Comparison of ENCODE assay signal across 8 mouse cellular contexts in the genomic region with DNA sequence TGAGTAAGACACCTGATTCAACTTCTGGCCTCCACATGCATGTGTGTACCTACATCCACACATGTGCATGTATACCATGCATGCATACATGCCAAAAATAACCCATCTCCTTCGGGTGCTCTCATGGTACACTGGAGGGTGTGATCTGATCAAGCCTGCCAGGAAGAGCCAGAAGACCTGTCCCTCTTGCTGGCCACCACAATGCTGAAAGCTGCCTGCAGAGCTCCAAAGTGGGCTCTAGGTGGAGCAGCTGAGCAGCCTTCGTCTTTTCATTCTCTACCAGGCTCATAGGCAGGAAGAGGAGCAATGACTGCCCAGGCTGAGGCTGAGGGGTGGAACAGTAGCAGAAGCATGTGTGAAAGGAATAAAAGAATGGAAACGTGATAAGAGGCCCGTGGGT. TPM values are rescaled to one million over a fixed set of nuclear protein-coding genes. Genes with fewer than 3 reads are reported as not detected.
DNase-seq lines count a peak whose midpoint lies in the region; ATAC-seq and TF ChIP-seq lines count a peak whose summit lies in the region.

No protein-coding gene starts in this region.

- H3K4me2 ChIP-seq in hindbrain, embryonic 16.5 days (ENCODE audit: low read length): no peak overlapping the region
- no peak overlapping the region for H3K4me2 ChIP-seq in liver, embryonic 11.5 days

- H3K4me3 ChIP-seq in bone marrow, adult 2 months (replicated peaks; ENCODE audit: control insufficient read depth, low read depth, low read length): no peak overlapping the region
- no peak overlapping the region for H3K4me3 ChIP-seq in embryonic fibroblast, embryonic 13.5 days (ENCODE audit: insufficient read depth, low read length)
- H3K4me3 ChIP-seq in hindbrain, embryonic 16.5 days (ENCODE audit: low read length): no peak overlapping the region
- H3K4me3 ChIP-seq in liver, embryonic 11.5 days (ENCODE audit: low read depth, low read length): no peak overlapping the region

- DNase-seq in 3134 (ENCODE audit: extremely low read depth, insufficient read length, low spot score) (peak; percentile 36), A20 (ENCODE audit: low read depth, low spot score) (peak; percentile 69)
- DNase-seq in liver, embryonic 11.5 days (ENCODE audit: low spot score): no peak
- peak; percentile 54 for DNase-seq in neural tube, embryonic 10.5 days (ENCODE audit: extremely low spot score, low spot score)
- peak; percentile 32 for DNase-seq in yolk sac, embryonic 10.5 days (ENCODE audit: low spot score)

- H3K27me3 ChIP-seq in hindbrain, embryonic 16.5 days (replicated peaks; ENCODE audit: control insufficient read depth, insufficient read depth, low read length): no peaks in the 10 kb centered on the region
- H3K27me3 ChIP-seq in liver, embryonic 11.5 days (replicated peaks; ENCODE audit: control insufficient read depth, insufficient read depth, low read length): no peaks in the 10 kb centered on the region

- TF ChIP-seq CTCF in bone marrow, adult 2 months (IDR thresholded peaks at IDR 0.05; ENCODE audit: control insufficient read depth, insufficient read depth, low read length): peak; percentile 67
- peak; percentile 31; the same call in 1 of the 2 replicates for TF ChIP-seq CTCF in embryonic fibroblast, embryonic 13.5 days (IDR thresholded peaks at IDR 0.05; ENCODE audit: borderline replicate concordance, insufficient read depth, low read length)

- H3K9me3 ChIP-seq in hindbrain, embryonic 16.5 days (ENCODE audit: control insufficient read depth, low read length): no peaks in the 10 kb centered on the region
- no peaks in the 10 kb centered on the region for H3K9me3 ChIP-seq in liver, embryonic 11.5 days (ENCODE audit: control insufficient read depth, low read length)

- peak; percentile 79 for ATAC-seq in hindbrain, embryonic 16.5 days
- ATAC-seq in liver, embryonic 11.5 days (replicated peaks; ENCODE audit: low FRiP score): 0 out of 2 replicates have a peak, but pooled peaks have one; percentile 51

- no peak for TF ChIP-seq POLR2A in bone marrow, adult 2 months (IDR thresholded peaks at IDR 0.05; ENCODE audit: borderline replicate concordance, control insufficient read depth, low read depth, low read length)
- no peak for TF ChIP-seq POLR2A in embryonic fibroblast, embryonic 13.5 days (IDR thresholded peaks at IDR 0.05; ENCODE audit: low read depth, low read length)

- 3% methylated on average over 4 of the region's 4 CpGs for WGBS in bone marrow, adult 2 months
- WGBS in hindbrain, embryonic 16.5 days: 11% methylated on average over 4 of the region's 4 CpGs
- WGBS in liver, embryonic 11.5 days: 5% methylated on average over 4 of the region's 4 CpGs

- no peak overlapping the region for H3K27ac ChIP-seq in bone marrow, adult 2 months (ENCODE audit: control insufficient read depth, insufficient read depth, low read depth, low read length, poor library complexity)
- no peak overlapping the region for H3K27ac ChIP-seq in embryonic fibroblast, embryonic 13.5 days (ENCODE audit: insufficient read depth, low read length)
- H3K27ac ChIP-seq in hindbrain, embryonic 16.5 days (ENCODE audit: low read depth, low read length): no peak overlapping the region
- H3K27ac ChIP-seq in liver, embryonic 11.5 days (ENCODE audit: low read depth, low read length): no peak overlapping the region

- no peaks in the 10 kb centered on the region for H3K36me3 ChIP-seq in hindbrain, embryonic 16.5 days (ENCODE audit: control insufficient read depth, insufficient read depth, low read length)
- no peaks in the 10 kb centered on the region for H3K36me3 ChIP-seq in liver, embryonic 11.5 days (ENCODE audit: control insufficient read depth, insufficient read depth, low read length)

- no peak overlapping the region for H3K9ac ChIP-seq in hindbrain, embryonic 16.5 days (ENCODE audit: low read depth, low read length)
- no peak overlapping the region for H3K9ac ChIP-seq in liver, embryonic 11.5 days (ENCODE audit: low read depth, low read length)

- no peaks in the 10 kb centered on the region; the same call in 1 of the 2 replicates for H3K4me1 ChIP-seq in bone marrow, adult 2 months (ENCODE audit: control insufficient read depth, insufficient read depth, low read length)
- no peaks in the 10 kb centered on the region for H3K4me1 ChIP-seq in embryonic fibroblast, embryonic 13.5 days (ENCODE audit: control insufficient read depth, insufficient read depth, low read length)
- H3K4me1 ChIP-seq in hindbrain, embryonic 16.5 days (ENCODE audit: control insufficient read depth, insufficient read depth, low read depth, low read length): no peaks in the 10 kb centered on the region
- no peaks in the 10 kb centered on the region for H3K4me1 ChIP-seq in liver, embryonic 11.5 days (replicated peaks; ENCODE audit: control insufficient read depth, insufficient read depth, low read length)

RNA-seq across cellular contexts. Expression of gene Arhgap40, which starts 21.5 kb away (rescaled TPM):
- polyA plus RNA-seq in bone marrow, adult 2 months (2011; ENCODE audit: insufficient read depth, insufficient read length, low replicate concordance, missing spikeins): not detected in 2 replicates
- polyA plus RNA-seq in embryonic fibroblast, embryonic 13.5 days (2011; ENCODE audit: insufficient read length, low read depth, missing spikeins): not detected in 2 replicates
- polyA plus RNA-seq in hindbrain, embryonic 16.5 days (2015; fragmentation: Nextera tagmentation; extraction: Ambion mirVana): 0.69 and 1.1 TPM in 2 replicates
- polyA plus RNA-seq in liver, embryonic 11.5 days (2014; fragmentation: Nextera tagmentation; extraction: Ambion mirVana): not detected in 2 replicates

RNA-seq across cellular contexts. Expression of gene Adig, which starts 31.7 kb away (rescaled TPM):
- not detected in 2 replicates for polyA plus RNA-seq in bone marrow, adult 2 months (2011; ENCODE audit: insufficient read depth, insufficient read length, low replicate concordance, missing spikeins)
- not detected in 2 replicates for polyA plus RNA-seq in embryonic fibroblast, embryonic 13.5 days (2011; ENCODE audit: insufficient read length, low read depth, missing spikeins)
- polyA plus RNA-seq in hindbrain, embryonic 16.5 days (2015; fragmentation: Nextera tagmentation; extraction: Ambion mirVana): not detected in 2 replicates
- not detected in 2 replicates for polyA plus RNA-seq in liver, embryonic 11.5 days (2014; fragmentation: Nextera tagmentation; extraction: Ambion mirVana)
